Mouse (Mus musculus): ENCODE data around the gene Npm3. TPM values are rescaled to one million over a fixed set of nuclear protein-coding genes. Genes with fewer than 3 reads are reported as not detected.

Npm3 gene
- total RNA-seq, 2 experiments from 2014 or later, result 11.9 to 12.9 TPM

- DNase-seq (ENCODE audit: low spot score in 2 of 2), result no peak
These were observed 9.3 kb upstream of the Npm3 start for GRCm38 (mm10) chr19:45758671-45759070.

GRCm38 (mm10) chr19:45753551-45753950 lies 4.2 kb upstream of the Npm3 start:
- no peak for DNase-seq (ENCODE audit: low spot score in 2 of 2)

- DNase-seq (ENCODE audit: low spot score in 2 of 2), result no peak
These were observed 2.5 kb upstream of the Npm3 start for GRCm38 (mm10) chr19:45751881-45752280.

- DNase-seq (ENCODE audit: low spot score in 2 of 2), result no peak
These were observed 624 bp downstream of the Npm3 start for GRCm38 (mm10) chr19:45748691-45749242.

- DNase-seq (ENCODE audit: low spot score in 2 of 2), result no peak
These were observed 1.2 kb downstream of the Npm3 start for GRCm38 (mm10) chr19:45748206-45748605.

- DNase-seq (ENCODE audit: low spot score in 2 of 2), result peak; percentile 86 to 91
These were observed 2.1 kb downstream of the Npm3 start for GRCm38 (mm10) chr19:45747028-45747867.

GRCm38 (mm10) chr19:45746153-45747020 lies 3.0 kb downstream of the Npm3 start:
- DNase-seq (ENCODE audit: low spot score in 2 of 2), result peak; percentile 64 to 74

- no peak for DNase-seq (ENCODE audit: low spot score in 2 of 2)
These were observed 3.8 kb downstream of the Npm3 start for GRCm38 (mm10) chr19:45745344-45746152.

- no peak for DNase-seq (ENCODE audit: low spot score in 2 of 2)
These were observed 5.8 kb downstream of the Npm3 start for GRCm38 (mm10) chr19:45743619-45744018.

- no peak for DNase-seq (ENCODE audit: low spot score in 2 of 2)
These were observed 6.3 kb downstream of the Npm3 start for GRCm38 (mm10) chr19:45742984-45743575.

GRCm38 (mm10) chr19:45742218-45742983 lies 7.0 kb downstream of the Npm3 start, which contains the start of gene Fgf8:
Gene Fgf8 (minus strand): TSS chr19:45742915.
- DNase-seq (ENCODE audit: low spot score in 2 of 2), result no peak

GRCm38 (mm10) chr19:45741431-45742217 lies 7.8 kb downstream of the Npm3 start:
- DNase-seq (ENCODE audit: low spot score in 2 of 2), result no peak

GRCm38 (mm10) chr19:45740817-45741216 lies 8.6 kb downstream of the Npm3 start:
- no peak for DNase-seq (ENCODE audit: low spot score in 2 of 2)

- DNase-seq (ENCODE audit: low spot score in 2 of 2), result no peak
These were observed 9.2 kb downstream of the Npm3 start for GRCm38 (mm10) chr19:45740233-45740632.

GRCm38 (mm10) chr19:45738521-45738920 lies 10.9 kb downstream of the Npm3 start:
- DNase-seq (ENCODE audit: low spot score in 2 of 2), result no peak

- no peak for DNase-seq (ENCODE audit: low spot score in 2 of 2)
These were observed 11.4 kb downstream of the Npm3 start for GRCm38 (mm10) chr19:45737846-45738484.

- no peak for DNase-seq (ENCODE audit: low spot score in 2 of 2)
These were observed 12.1 kb downstream of the Npm3 start for GRCm38 (mm10) chr19:45737208-45737845.

- no peak for DNase-seq (ENCODE audit: low spot score in 2 of 2)
These were observed 12.6 kb downstream of the Npm3 start for GRCm38 (mm10) chr19:45736855-45737207.
